Mouse (Mus musculus) stomach, embryonic 16.5 days (tissue): ENCODE results near the gene Ubash3a. TPM values are rescaled to one million over a fixed set of nuclear protein-coding genes. Genes with fewer than 3 reads are reported as not detected.

Experiments
- ATAC-seq: fragments of 200-750 bp; cut with Nextera tagmentation; 2 replicates; pipeline ENCODE4 v1.8.0; 2017; ENCODE audit warnings: moderate number of reproducible peaks, moderate TSS enrichment; ENCODE audit not compliant: insufficient read depth, low FRiP score
- H3K27ac ChIP-seq: fragments of 300-500 bp; sonication (generic); 2 replicates; pipeline ENCODE4 v1.5.1; 2014; ENCODE audit warnings: low read length
- H3K27me3 ChIP-seq: fragments of 300-500 bp; sonication (generic); 2 replicates; pipeline ENCODE4 v1.6.1; 2014; ENCODE audit warnings: low read length, control low read depth, mixed read lengths; ENCODE audit not compliant: control insufficient read depth, insufficient read depth
- H3K36me3 ChIP-seq: fragments of 300-500 bp; sonication (generic); 2 replicates; pipeline ENCODE4 v1.6.1; 2014; ENCODE audit warnings: low read length; ENCODE audit not compliant: control insufficient read depth, insufficient read depth
- H3K4me1 ChIP-seq: fragments of 300-500 bp; sonication (generic); 2 replicates; pipeline ENCODE4 v1.6.1; 2014; ENCODE audit warnings: low read length, control low read depth, mixed read lengths; ENCODE audit not compliant: control insufficient read depth, insufficient read depth
- H3K4me2 ChIP-seq: fragments of 300-500 bp; sonication (generic); 2 replicates; pipeline ENCODE4 v1.6.1; 2014; ENCODE audit warnings: low read depth, low read length, mixed read lengths
- H3K4me3 ChIP-seq: fragments of 300-500 bp; sonication (generic); replicated peaks from 2 replicates; pipeline ENCODE4 v1.5.1; 2014; ENCODE audit warnings: mild to moderate bottlenecking, low read length
- H3K9ac ChIP-seq: fragments of 300-500 bp; sonication (generic); 2 replicates; pipeline ENCODE4 v1.6.1; 2014; ENCODE audit warnings: low read length
- H3K9me3 ChIP-seq: fragments of 300-500 bp; sonication (generic); replicated peaks from 2 replicates; pipeline ENCODE4 v1.6.1; 2016; ENCODE audit warnings: low read length, control low read depth; ENCODE audit not compliant: control insufficient read depth
- WGBS: fragments of 180-500 bp; shearing (Covaris S2); extraction: QIAGEN DNeasy Blood & Tissue Kit; methylation state at CpG from one replicate; pipeline ENCODE4 v1.1.7; 2014; 5-methylcytosine and 5-hydroxymethylcytosine counted together
- polyA plus RNA-seq: library from polyadenylated mRNA; unstranded; fragments of >200 nt; fragmentation: Nextera tagmentation; extraction: Ambion mirVana; gene quantifications from 2 replicates; pipeline ENCODE4 v1.2.1, GENCODE M21; 2015

Ubash3a gene
- polyA plus RNA-seq, 1 experiment from 2014 or later, result 1.1 TPM

DNA sequence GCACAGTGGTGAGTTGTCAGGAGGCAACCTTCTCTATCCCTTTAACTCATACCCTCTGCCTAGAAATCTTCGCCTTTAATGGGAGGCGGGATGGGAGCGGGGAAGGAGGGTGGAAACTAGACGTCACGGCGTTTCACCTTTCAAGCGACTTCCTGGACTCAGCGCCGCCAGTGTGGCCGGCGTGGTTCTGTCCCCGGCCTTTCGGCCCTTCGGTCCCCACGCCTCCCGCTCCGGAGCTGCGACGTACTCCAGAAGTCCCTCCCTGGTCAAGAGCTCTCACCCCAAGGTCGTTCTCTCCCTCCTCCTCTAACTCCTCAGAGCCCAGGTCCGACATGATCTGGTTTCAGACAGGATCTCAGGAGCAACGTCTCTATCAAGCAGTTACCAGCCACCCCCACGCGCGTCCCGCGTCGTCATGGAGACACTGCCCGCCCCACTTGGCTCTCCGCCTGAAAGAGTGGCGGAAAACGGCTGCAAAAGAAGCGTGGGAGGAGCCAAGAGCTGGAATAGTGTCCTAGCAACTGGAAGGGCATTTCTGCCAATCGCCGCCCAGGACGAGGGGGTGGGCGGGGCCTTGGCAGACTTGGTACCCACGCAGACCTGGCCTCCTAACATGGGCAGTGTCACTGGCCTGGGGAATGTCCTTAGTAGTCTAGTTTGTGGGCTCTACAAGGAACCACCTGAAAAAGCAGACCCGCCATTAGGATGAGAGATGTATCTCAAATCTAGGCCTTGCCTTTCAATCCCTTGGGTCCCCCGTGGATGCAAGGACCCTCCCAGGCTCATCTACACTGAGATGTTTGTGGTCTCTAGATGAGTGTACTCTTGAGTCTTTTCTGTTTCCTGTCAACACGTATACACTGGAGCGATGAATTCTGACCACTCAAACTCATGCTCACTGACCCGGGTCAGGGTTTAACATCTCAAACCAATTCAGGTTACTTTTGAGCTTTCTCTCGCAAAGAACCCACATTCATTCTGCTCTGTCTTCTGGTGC lies 69.5 kb downstream of the Ubash3a start, which contains the start of gene Rsph1:
Gene Rsph1 (minus strand): TSS at position 462 of the 997 bp plus-strand sequence.
- ATAC-seq, result peak; percentile 91
- 10% methylated on average over 44 of the region's 44 CpGs for WGBS
- Histone ChIP-seq H3K4me3 (peak within 1 kb of the TSS; percentile 53), H3K36me3 (no peaks in the 10 kb centered on the region), H3K4me2 (peak within 1 kb of the TSS; percentile 81), H3K27ac (no peak within 1 kb of the TSS), H3K9ac (peak within 1 kb of the TSS; percentile 57), H3K27me3 (no peaks in the 10 kb centered on the region), H3K4me1 (0 out of 2 replicates have a peak, but pooled peaks cover 5% of the 10 kb centered on the region), H3K9me3 (no peaks in the 10 kb centered on the region)

GRCm38 (mm10) chr17:31277931-31278330 lies 70.3 kb downstream of the Ubash3a start:
- Histone ChIP-seq H3K4me1 (0 out of 2 replicates have a peak, but pooled peaks cover 5% of the 10 kb centered on the region), H3K27me3 (no peaks in the 10 kb centered on the region), H3K9ac (no peak overlapping the region), H3K4me2 (no peak overlapping the region), H3K4me3 (no peak overlapping the region), H3K36me3 (no peaks in the 10 kb centered on the region), H3K9me3 (no peaks in the 10 kb centered on the region), H3K27ac (no peak overlapping the region)
- WGBS, result 72% methylated on average over 4 of the region's 4 CpGs
- no peak for ATAC-seq

GRCm38 (mm10) chr17:31279541-31279940 lies 71.9 kb downstream of the Ubash3a start:
- Histone ChIP-seq H3K4me3 (no peak overlapping the region), H3K9me3 (no peaks in the 10 kb centered on the region), H3K4me2 (no peak overlapping the region), H3K9ac (no peak overlapping the region), H3K27ac (no peak overlapping the region), H3K36me3 (no peaks in the 10 kb centered on the region), H3K27me3 (no peaks in the 10 kb centered on the region), H3K4me1 (0 out of 2 replicates have a peak, but pooled peaks cover 5% of the 10 kb centered on the region)
- ATAC-seq, result no peak
- 77% methylated on average over 9 of the region's 9 CpGs for WGBS

DNA sequence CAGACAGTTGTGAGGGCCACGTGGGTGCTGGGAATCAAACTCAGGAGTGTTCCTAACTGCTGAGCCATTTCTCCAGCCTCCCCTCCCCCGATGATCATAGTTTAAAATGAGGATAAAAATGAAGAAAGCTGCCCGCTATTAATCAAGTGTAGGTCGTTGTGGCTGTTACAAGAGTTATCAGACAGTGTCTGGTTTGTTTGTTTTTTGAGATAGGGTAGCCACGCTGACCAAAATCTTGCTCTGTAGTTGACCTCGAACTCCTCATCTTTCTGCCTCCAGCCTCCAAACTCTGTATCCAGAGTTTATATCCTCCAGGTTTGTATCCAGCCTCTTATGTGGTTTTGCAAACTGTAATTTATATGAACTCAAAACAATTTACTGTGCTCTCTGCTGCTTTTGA lies 72.6 kb downstream of the Ubash3a start:
- H3K27me3 ChIP-seq, result no peaks in the 10 kb centered on the region
- no peak overlapping the region for H3K27ac ChIP-seq
- H3K36me3 ChIP-seq, result no peaks in the 10 kb centered on the region
- no peaks in the 10 kb centered on the region for H3K9me3 ChIP-seq
- 45% methylated on average over 6 of the region's 6 CpGs for WGBS
- H3K4me2 ChIP-seq, result no peak overlapping the region
- no peak overlapping the region for H3K4me3 ChIP-seq
- no peak overlapping the region for H3K9ac ChIP-seq
- no peak for ATAC-seq
- 0 out of 2 replicates have a peak, but pooled peaks cover 5% of the 10 kb centered on the region for H3K4me1 ChIP-seq

DNA sequence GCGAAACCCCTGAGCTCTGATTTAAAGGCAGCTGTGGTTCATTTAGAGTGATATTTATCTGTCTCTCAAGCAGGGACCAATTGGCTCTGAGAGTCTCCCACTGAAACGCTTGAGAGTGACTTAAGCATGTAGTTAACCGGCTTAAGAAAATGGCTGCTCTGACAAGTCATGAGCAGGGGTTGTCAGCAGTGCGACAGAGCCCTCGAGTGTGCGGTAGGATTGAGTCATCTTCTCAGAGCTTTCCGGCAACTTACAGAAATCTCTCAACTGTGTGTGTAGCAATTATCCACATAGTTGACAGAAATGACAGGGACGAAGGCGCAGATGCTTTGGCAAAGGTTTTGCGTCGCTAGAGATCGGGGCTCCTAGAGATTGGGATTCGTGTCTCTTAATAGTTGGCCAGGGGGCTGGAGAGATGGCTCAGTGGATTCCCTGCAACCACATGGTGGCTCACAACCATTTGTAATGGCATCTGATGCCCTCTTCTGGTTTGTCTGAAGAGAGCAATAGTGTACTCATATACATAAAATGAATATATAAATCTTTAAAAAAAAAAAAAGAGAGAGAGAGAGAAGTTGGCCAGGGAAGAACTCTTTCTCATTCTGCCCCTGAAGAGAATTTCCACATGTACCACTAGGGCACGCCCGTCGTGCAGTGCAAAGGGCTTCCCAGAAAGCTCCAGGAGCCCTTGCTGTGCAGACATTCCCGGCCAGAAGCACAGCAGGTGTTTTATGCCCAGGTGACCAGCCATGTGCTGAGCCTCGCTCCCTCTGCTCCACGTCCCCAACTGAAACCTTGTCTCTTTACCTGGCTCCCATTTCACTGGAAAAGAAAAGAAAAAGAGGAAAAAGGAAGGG lies 74.4 kb downstream of the Ubash3a start:
- 48% methylated on average over 19 of the region's 19 CpGs for WGBS
- Histone ChIP-seq H3K4me3 (no peak overlapping the region), H3K4me1 (no peaks in the 10 kb centered on the region), H3K36me3 (no peaks in the 10 kb centered on the region), H3K4me2 (no peak overlapping the region), H3K9me3 (no peaks in the 10 kb centered on the region), H3K27me3 (no peaks in the 10 kb centered on the region), H3K9ac (no peak overlapping the region), H3K27ac (no peak overlapping the region)
- ATAC-seq, result no peak

DNA sequence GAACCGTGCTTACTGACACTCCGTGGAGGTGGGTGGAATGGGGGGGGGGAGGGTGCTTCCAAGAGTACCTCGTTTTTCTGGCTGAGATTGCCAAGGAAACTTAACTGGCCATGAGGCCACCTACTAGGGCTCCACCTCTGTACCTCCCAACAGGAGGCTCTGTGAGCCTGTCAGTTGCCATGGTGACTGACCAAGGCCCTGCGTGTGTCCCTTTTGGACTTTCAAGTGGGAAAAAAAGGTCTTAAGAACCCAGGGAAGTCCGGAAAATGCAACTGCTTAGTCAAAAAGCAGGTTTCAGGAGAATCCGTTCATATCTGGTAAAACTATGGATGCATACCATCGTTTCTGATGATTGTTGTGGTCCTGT lies 75.0 kb downstream of the Ubash3a start:
- H3K27ac ChIP-seq, result no peak overlapping the region
- H3K4me3 ChIP-seq, result no peak overlapping the region
- H3K4me1 ChIP-seq, result no peaks in the 10 kb centered on the region
- H3K9me3 ChIP-seq, result no peaks in the 10 kb centered on the region
- no peak overlapping the region for H3K9ac ChIP-seq
- H3K27me3 ChIP-seq, result no peaks in the 10 kb centered on the region
- H3K4me2 ChIP-seq, result no peak overlapping the region
- no peak for ATAC-seq
- H3K36me3 ChIP-seq, result no peaks in the 10 kb centered on the region
- 27% methylated on average over 7 of the region's 7 CpGs for WGBS

DNA sequence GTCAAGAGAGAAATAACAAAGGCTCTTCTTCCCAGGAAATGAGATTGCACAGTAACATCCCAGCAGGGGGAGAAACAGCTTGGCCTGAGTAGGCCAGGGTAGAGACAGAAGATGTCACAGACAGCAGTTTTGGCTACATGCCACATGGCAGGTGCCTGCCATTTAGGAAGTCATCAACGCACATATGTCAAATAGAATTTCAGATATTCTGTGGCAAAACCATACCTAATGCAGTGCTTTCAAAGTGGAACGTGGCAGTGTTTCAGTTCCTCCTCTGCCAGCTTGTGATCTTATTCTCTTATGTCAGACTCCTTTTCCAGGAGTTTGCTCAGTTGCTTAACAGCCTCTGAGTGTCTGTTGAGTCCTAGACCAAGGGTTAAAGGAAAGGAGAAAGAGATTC lies 78.2 kb downstream of the Ubash3a start:
- Histone ChIP-seq H3K4me2 (no peak overlapping the region), H3K36me3 (no peaks in the 10 kb centered on the region), H3K27ac (no peak overlapping the region), H3K9me3 (no peaks in the 10 kb centered on the region), H3K9ac (no peak overlapping the region), H3K4me1 (no peaks in the 10 kb centered on the region), H3K27me3 (no peaks in the 10 kb centered on the region), H3K4me3 (no peak overlapping the region)
- 78% methylated on average over 2 of the region's 2 CpGs for WGBS
- ATAC-seq, result no peak

DNA sequence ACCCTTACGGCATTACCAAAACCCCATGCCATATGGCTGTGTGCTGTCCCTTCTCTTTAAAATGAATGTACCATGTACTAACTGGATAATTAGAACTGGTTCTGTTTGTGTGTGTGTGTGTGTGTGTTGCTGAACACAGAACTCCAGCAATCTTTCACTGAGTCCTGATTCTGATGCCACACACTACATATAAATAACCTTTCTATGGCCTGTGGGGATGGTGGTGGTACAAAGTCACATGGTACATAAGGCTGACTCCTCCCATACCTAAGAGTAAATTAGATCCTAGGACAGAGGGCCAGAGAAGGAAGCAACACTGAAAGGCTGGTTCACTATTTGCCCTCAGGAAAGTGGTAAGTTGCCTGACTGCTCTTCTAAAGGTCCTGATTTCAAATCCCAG lies 78.8 kb downstream of the Ubash3a start, which contains the start of gene Slc37a1:
Gene Slc37a1 (plus strand): TSS at position 301 of the 400 bp plus-strand sequence.
- no peak for ATAC-seq
- no peak within 1 kb of the TSS for H3K4me3 ChIP-seq
- 97% methylated on average over 1 of the region's 1 CpGs for WGBS

More for the DNA sequence above, 78.8 kb downstream of the Ubash3a start, which contains the start of gene Slc37a1:
- Histone ChIP-seq H3K9me3 (no peaks in the 10 kb centered on the region), H3K9ac (no peak within 1 kb of the TSS), H3K4me2 (no peak within 1 kb of the TSS), H3K27ac (no peak within 1 kb of the TSS), H3K36me3 (no peaks in the 10 kb centered on the region), H3K27me3 (no peaks in the 10 kb centered on the region), H3K4me1 (no peaks in the 10 kb centered on the region)
